Mouse (Mus musculus) ES-E14 (cell line): ENCODE results near the gene Filip1.

Experiments
- CHD2 ChIP-seq: IDR thresholded peaks from 2 replicates; pipeline ENCODE4 v1.6.1; 2014; ENCODE audit warnings: mild to moderate bottlenecking, low read depth, low read length, inconsistent platforms
- HCFC1 ChIP-seq: IDR thresholded peaks from 2 replicates; pipeline ENCODE4 v1.6.1; 2012; ENCODE audit warnings: low read length, inconsistent platforms, borderline replicate concordance; ENCODE audit not compliant: insufficient read depth
- MAFK ChIP-seq: IDR thresholded peaks from 2 replicates; pipeline ENCODE4 v1.6.1; 2014; ENCODE audit warnings: mild to moderate bottlenecking, low read depth, low read length, inconsistent platforms; ENCODE audit not compliant: insufficient read depth
- ZC3H11A ChIP-seq: IDR thresholded peaks from 2 replicates; pipeline ENCODE4 v1.6.1; 2012; ENCODE audit warnings: low read depth, mild to moderate bottlenecking, inconsistent platforms, low read length, borderline replicate concordance
- ZNF384 ChIP-seq: IDR thresholded peaks from 2 replicates; pipeline ENCODE4 v1.6.1; 2012; ENCODE audit warnings: low read depth, low read length, inconsistent platforms

DNA sequence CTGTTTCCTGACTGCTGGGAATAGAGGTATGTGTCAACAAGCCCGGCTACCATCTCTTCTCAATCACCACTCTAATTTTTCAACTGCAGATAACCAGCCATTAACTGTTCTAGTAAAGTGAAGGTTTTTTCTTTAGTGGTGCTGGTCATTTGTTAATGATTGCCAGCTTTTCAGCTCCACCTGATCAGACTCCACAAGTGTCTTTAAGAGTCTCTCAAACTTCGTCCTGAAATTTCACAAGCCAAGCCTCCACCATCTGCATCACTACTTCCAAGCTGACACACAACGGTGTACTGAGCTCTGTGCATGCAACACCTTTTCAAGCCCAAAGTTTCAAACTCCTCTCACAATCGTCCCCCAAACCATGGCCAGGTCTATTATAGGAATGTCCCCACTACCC is 247.3 kb downstream of the Filip1 start:
- no peak for TF ChIP-seq MAFK
- TF ChIP-seq HCFC1: no peak
- TF ChIP-seq CHD2: no peak
- TF ChIP-seq ZC3H11A: no peak
- TF ChIP-seq ZNF384: no peak
